Mouse (Mus musculus): ENCODE results near the gene Crk. TPM values are rescaled to one million over a fixed set of nuclear protein-coding genes. Genes with fewer than 3 reads are reported as not detected.
A peak's percentile ranks its signal among the peaks of the same experiment; 100 is the strongest.

Crk gene
- polyA plus RNA-seq (2012; rRNA removed) = 49.5 and 140 TPM in 2 replicates

GRCm38 (mm10) chr11:75678747-75679438, at the start of gene Crk:
Gene Crk (plus strand): TSS chr11:75679259.
- peak; percentile 97 for DNase-seq
- H3K4me1 ChIP-seq (ENCODE audit: control insufficient read depth, insufficient read depth, low read length) = peaks cover 9% of the 10 kb centered on the region
- TF ChIP-seq POLR2A (IDR thresholded peaks at IDR 0.05; ENCODE audit: borderline replicate concordance, extremely low read depth, low read depth, low read length) (peak; percentile 73; the same call in 1 of the 2 replicates), CTCF (IDR thresholded peaks at IDR 0.05; ENCODE audit: insufficient read depth, low read length) (no peak)
- WGBS = under 1% methylated on average over 55 of the region's 55 CpGs
- peak within 1 kb of the TSS; percentile 94 for H3K4me3 ChIP-seq (replicated peaks; ENCODE audit: extremely low read depth, low read depth, low read length)

GRCm38 (mm10) chr11:75630098-75630497, 49.0 kb upstream of the Crk start:
- 4% methylated on average over 5 of the region's 5 CpGs for WGBS
- TF ChIP-seq CTCF (IDR thresholded peaks at IDR 0.05; ENCODE audit: insufficient read depth, low read length) (no peak), POLR2A (IDR thresholded peaks at IDR 0.05; ENCODE audit: borderline replicate concordance, extremely low read depth, low read depth, low read length) (no peak)
- Histone ChIP-seq H3K4me1 (ENCODE audit: control insufficient read depth, insufficient read depth, low read length) (peaks cover 29% of the 10 kb centered on the region), H3K4me3 (replicated peaks; ENCODE audit: extremely low read depth, low read depth, low read length) (no peak overlapping the region)
- no peak for DNase-seq

DNA sequence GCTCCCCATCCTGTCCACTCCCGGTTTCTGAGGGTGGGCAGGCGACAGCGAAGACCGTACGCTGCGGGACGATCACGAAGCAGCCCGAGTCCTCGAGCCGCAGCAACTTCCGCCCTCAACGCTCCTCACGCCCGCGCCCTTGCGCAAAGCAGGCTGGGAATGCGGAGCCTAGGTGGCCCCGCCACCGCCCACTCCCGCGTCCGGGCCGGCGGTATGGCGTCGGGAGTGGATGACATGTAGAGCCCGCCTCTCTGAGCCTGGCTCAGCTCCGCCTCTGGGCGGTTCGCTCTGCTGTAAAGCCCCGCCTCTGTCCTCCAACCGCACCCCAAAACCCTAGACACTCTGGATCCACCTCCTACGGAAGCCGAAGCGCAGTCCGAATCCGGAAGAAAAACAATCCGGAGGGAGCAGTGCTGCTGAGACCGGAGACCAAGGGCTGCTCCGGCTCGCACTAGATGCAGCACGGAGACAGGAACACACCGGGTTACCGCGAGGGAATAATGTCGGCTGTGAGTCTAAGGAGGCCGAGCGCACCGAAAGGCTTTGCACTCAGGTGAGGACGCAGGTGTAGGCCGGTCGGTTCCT, 48.3 kb upstream of the Crk start, which contains the start of gene Inpp5k:
Inpp5k (plus strand) TSS at position 344 of the 585 bp plus-strand sequence.
- TF ChIP-seq CTCF (IDR thresholded peaks at IDR 0.05; ENCODE audit: insufficient read depth, low read length) = no peak
- peak; percentile 97 for TF ChIP-seq POLR2A (IDR thresholded peaks at IDR 0.05; ENCODE audit: borderline replicate concordance, extremely low read depth, low read depth, low read length)
- peaks cover 29% of the 10 kb centered on the region for H3K4me1 ChIP-seq (ENCODE audit: control insufficient read depth, insufficient read depth, low read length)
- peak; percentile 94 for DNase-seq
- H3K4me3 ChIP-seq (replicated peaks; ENCODE audit: extremely low read depth, low read depth, low read length) = peak within 1 kb of the TSS; percentile 94
- WGBS = under 1% methylated on average over 53 of the region's 53 CpGs

- peaks cover 29% of the 10 kb centered on the region for H3K4me1 ChIP-seq (ENCODE audit: control insufficient read depth, insufficient read depth, low read length)
- TF ChIP-seq CTCF (IDR thresholded peaks at IDR 0.05; ENCODE audit: insufficient read depth, low read length) = no peak
- TF ChIP-seq POLR2A (IDR thresholded peaks at IDR 0.05; ENCODE audit: borderline replicate concordance, extremely low read depth, low read depth, low read length) = no peak
- DNase-seq = peak; percentile 36
- 4% methylated on average over 13 of the region's 13 CpGs for WGBS
- H3K4me3 ChIP-seq (replicated peaks; ENCODE audit: extremely low read depth, low read depth, low read length) = peak overlapping the region; percentile 94
Measured at GRCm38 (mm10) chr11:75631561-75632225, 47.4 kb upstream of the Crk start.

DNA sequence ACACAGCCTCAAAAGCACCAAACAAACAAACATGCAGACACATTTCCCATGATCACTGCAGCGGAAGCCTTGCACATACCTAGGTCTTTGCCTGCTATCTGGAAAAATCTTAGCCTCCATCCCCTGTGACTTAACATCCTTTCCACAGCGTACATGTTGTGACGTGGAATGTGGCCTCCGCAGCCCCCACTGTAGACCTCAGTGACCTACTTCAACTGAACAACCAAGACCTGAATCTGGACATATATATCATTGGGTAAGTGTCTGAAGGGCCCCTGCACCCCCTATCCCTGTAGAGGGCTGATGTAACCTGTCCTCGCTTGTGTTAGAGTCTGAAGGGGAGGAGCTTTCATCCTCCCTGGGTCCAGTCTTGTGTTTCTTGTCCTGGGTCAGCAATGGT, 46.1 kb upstream of the Crk start:
- H3K4me1 ChIP-seq (ENCODE audit: control insufficient read depth, insufficient read depth, low read length) = peaks cover 40% of the 10 kb centered on the region
- no peak for TF ChIP-seq POLR2A (IDR thresholded peaks at IDR 0.05; ENCODE audit: borderline replicate concordance, extremely low read depth, low read depth, low read length)
- TF ChIP-seq CTCF (IDR thresholded peaks at IDR 0.05; ENCODE audit: insufficient read depth, low read length) = no peak
- no peak for DNase-seq
- H3K4me3 ChIP-seq (replicated peaks; ENCODE audit: extremely low read depth, low read depth, low read length) = no peak overlapping the region
- 80% methylated on average over 5 of the region's 5 CpGs for WGBS

GRCm38 (mm10) chr11:75634801-75635200, 44.3 kb upstream of the Crk start:
- H3K4me1 ChIP-seq (ENCODE audit: control insufficient read depth, insufficient read depth, low read length) = peaks cover 41% of the 10 kb centered on the region
- no peak for DNase-seq
- TF ChIP-seq CTCF (IDR thresholded peaks at IDR 0.05; ENCODE audit: insufficient read depth, low read length) (no peak), POLR2A (IDR thresholded peaks at IDR 0.05; ENCODE audit: borderline replicate concordance, extremely low read depth, low read depth, low read length) (no peak)
- 27% methylated on average over 3 of the region's 3 CpGs for WGBS
- no peak overlapping the region for H3K4me3 ChIP-seq (replicated peaks; ENCODE audit: extremely low read depth, low read depth, low read length)

DNA sequence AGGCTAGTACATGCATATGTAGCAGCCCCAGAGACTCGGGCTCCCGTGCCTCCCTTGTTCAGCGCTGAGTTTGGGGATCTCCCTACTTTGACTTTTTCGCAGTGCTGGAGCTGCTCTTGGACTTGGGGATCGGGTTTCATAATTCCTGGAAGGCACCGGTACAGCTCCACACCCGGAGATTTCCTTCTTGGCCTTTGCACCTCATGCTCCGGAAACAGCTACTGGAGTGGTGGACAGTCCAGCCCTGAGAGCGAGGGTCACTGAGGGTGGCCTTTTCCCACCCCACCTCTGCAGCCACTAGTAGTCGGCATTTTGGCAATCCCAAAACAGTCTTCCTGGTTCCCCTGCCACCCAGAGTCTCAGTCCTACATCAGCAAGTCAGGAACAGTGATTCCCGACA, 43.7 kb upstream of the Crk start:
- H3K4me1 ChIP-seq (ENCODE audit: control insufficient read depth, insufficient read depth, low read length) = peaks cover 41% of the 10 kb centered on the region
- H3K4me3 ChIP-seq (replicated peaks; ENCODE audit: extremely low read depth, low read depth, low read length) = no peak overlapping the region
- TF ChIP-seq POLR2A (IDR thresholded peaks at IDR 0.05; ENCODE audit: borderline replicate concordance, extremely low read depth, low read depth, low read length) (no peak), CTCF (IDR thresholded peaks at IDR 0.05; ENCODE audit: insufficient read depth, low read length) (no peak)
- 37% methylated on average over 11 of the region's 11 CpGs for WGBS
- DNase-seq = no peak

- Histone ChIP-seq H3K4me1 (ENCODE audit: control insufficient read depth, insufficient read depth, low read length) (peaks cover 2% of the 10 kb centered on the region; the same call in 1 of the 2 replicates), H3K4me3 (replicated peaks; ENCODE audit: extremely low read depth, low read depth, low read length) (no peak overlapping the region)
- TF ChIP-seq CTCF (IDR thresholded peaks at IDR 0.05; ENCODE audit: insufficient read depth, low read length) = no peak
- TF ChIP-seq POLR2A (IDR thresholded peaks at IDR 0.05; ENCODE audit: borderline replicate concordance, extremely low read depth, low read depth, low read length) = no peak
- 80% methylated on average over 5 of the region's 5 CpGs for WGBS
- DNase-seq = no peak
Measured at GRCm38 (mm10) chr11:75643323-75643722, 35.7 kb upstream of the Crk start.

DNA sequence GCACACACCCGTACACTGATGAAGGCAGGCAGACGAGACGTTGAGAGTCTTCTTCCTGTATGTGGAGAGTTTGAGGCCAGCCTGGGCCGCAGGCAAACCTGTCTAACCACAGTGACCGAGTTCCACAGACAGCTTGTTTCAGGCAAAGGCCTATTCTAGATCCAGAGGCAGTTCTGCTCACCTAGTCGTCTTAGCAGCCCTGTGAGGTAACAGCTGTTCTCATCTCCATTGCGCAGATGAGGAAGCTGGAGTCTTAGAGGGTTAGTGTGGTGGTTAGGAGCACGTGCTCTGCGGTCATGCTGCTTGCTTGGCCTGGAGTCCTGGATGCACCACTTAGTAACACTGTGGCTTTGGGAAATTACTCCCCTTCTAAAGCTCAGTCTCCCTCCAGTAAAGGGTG, 34.4 kb upstream of the Crk start:
- DNase-seq = no peak
- H3K4me1 ChIP-seq (ENCODE audit: control insufficient read depth, insufficient read depth, low read length) = peaks cover 6% of the 10 kb centered on the region
- 67% methylated on average over 9 of the region's 9 CpGs for WGBS
- TF ChIP-seq CTCF (IDR thresholded peaks at IDR 0.05; ENCODE audit: insufficient read depth, low read length) = no peak
- 0 out of 2 replicates have a peak, but pooled peaks have one; percentile 12 for TF ChIP-seq POLR2A (IDR thresholded peaks at IDR 0.05; ENCODE audit: borderline replicate concordance, extremely low read depth, low read depth, low read length)
- H3K4me3 ChIP-seq (replicated peaks; ENCODE audit: extremely low read depth, low read depth, low read length) = no peak overlapping the region

All from lung, adult 2 months (tissue).